Mouse (Mus musculus) thymus, postnatal 4 days (tissue): ENCODE measurements around the gene Castor2.
A peak's percentile ranks its signal among the peaks of the same experiment; 100 is the strongest.

Source experiments
- DNase-seq: peaks from one replicate; pipeline ENCODE4 v3.0.0; 2021

Castor2 gene

GRCm38 (mm10) chr5:134105829-134106228 lies 6.3 kb downstream of the Castor2 start:
- no peak for DNase-seq

- no peak for DNase-seq
Observed at GRCm38 (mm10) chr5:134114981-134115380, 15.5 kb downstream of the Castor2 start.

- no peak for DNase-seq
Observed at GRCm38 (mm10) chr5:134115639-134116259, 16.2 kb downstream of the Castor2 start.

GRCm38 (mm10) chr5:134118798-134119407 lies 19.4 kb downstream of the Castor2 start:
- no peak for DNase-seq

GRCm38 (mm10) chr5:134119481-134120120 lies 20.1 kb downstream of the Castor2 start:
- DNase-seq = no peak

GRCm38 (mm10) chr5:134120135-134120534 lies 20.6 kb downstream of the Castor2 start:
- DNase-seq = no peak

- no peak for DNase-seq
Observed at GRCm38 (mm10) chr5:134121138-134121892, 21.8 kb downstream of the Castor2 start.

GRCm38 (mm10) chr5:134121893-134122259 lies 22.4 kb downstream of the Castor2 start:
- DNase-seq = no peak

GRCm38 (mm10) chr5:134123846-134124245 lies 24.3 kb downstream of the Castor2 start:
- no peak for DNase-seq

- no peak for DNase-seq
Observed at GRCm38 (mm10) chr5:134126232-134126631, 26.7 kb downstream of the Castor2 start.

- DNase-seq = no peak
Observed at GRCm38 (mm10) chr5:134131586-134131985, 32.1 kb downstream of the Castor2 start.

GRCm38 (mm10) chr5:134136022-134136421 lies 36.5 kb downstream of the Castor2 start:
- DNase-seq = no peak

- no peak for DNase-seq
Observed at GRCm38 (mm10) chr5:134137933-134138332, 38.4 kb downstream of the Castor2 start.

GRCm38 (mm10) chr5:134139429-134139828 lies 39.9 kb downstream of the Castor2 start:
- DNase-seq = peak; percentile 41

GRCm38 (mm10) chr5:134141236-134141635 lies 41.7 kb downstream of the Castor2 start:
- DNase-seq = no peak

GRCm38 (mm10) chr5:134142381-134142780 lies 42.9 kb downstream of the Castor2 start:
- no peak for DNase-seq

- no peak for DNase-seq
Observed at GRCm38 (mm10) chr5:134144986-134145385, 45.5 kb downstream of the Castor2 start.

GRCm38 (mm10) chr5:134147194-134147753 lies 47.8 kb downstream of the Castor2 start:
- no peak for DNase-seq

- no peak for DNase-seq
Observed at GRCm38 (mm10) chr5:134148153-134148552, 48.6 kb downstream of the Castor2 start.

GRCm38 (mm10) chr5:134151895-134152294 lies 52.4 kb downstream of the Castor2 start:
- no peak for DNase-seq

- no peak for DNase-seq
Observed at GRCm38 (mm10) chr5:134155916-134156466, 56.5 kb downstream of the Castor2 start.

- no peak for DNase-seq
Observed at GRCm38 (mm10) chr5:134164688-134165087, 65.2 kb downstream of the Castor2 start.

- DNase-seq = no peak
Observed at GRCm38 (mm10) chr5:134166642-134167041, 67.1 kb downstream of the Castor2 start.
